Mouse (Mus musculus) heart, adult 2 months (tissue): ENCODE measurements around the gene Gm4737.

ENCODE experiments used
- CTCF ChIP-seq: fragments of 200-600 bp; IDR thresholded peaks from 2 replicates; pipeline ENCODE4 v1.8.1; 2022; ENCODE audit warnings: antibody characterized with exemption, mild to moderate bottlenecking, moderate library complexity
- POLR2A ChIP-seq: fragments of 200-500 bp; IDR thresholded peaks from 2 replicates; pipeline ENCODE4 v1.6.1; 2011; ENCODE audit warnings: mild to moderate bottlenecking, low read depth, low read length, control low read depth; ENCODE audit not compliant: insufficient read depth

GRCm38 (mm10) chr16:46166971-46167370 is 12.1 kb upstream of the Gm4737 start:
- TF ChIP-seq CTCF (no peak), POLR2A (no peak)
